In genomic region chr4:124692416-124692861, GRCm38 (mm10) we compare ENCODE assay signal across 8 mouse cellular contexts. TPM values are rescaled to one million over a fixed set of nuclear protein-coding genes. Genes with fewer than 3 reads are reported as not detected.
A peak's percentile ranks its signal among the peaks of the same experiment; 100 is the strongest.
DNase-seq lines count a peak whose midpoint lies in the region; ATAC-seq and TF ChIP-seq lines count a peak whose summit lies in the region.

No protein-coding gene starts in this region.

- ATAC-seq in kidney, embryonic 15.5 days (replicated peaks; ENCODE audit: low FRiP score), result no peak
- ATAC-seq in limb, embryonic 14.5 days (ENCODE audit: low FRiP score, low read depth), result no peak
- ATAC-seq in neural tube, embryonic 13.5 days (ENCODE audit: low read depth), result no peak
- ATAC-seq in inflammation-experienced regulatory T-cells, adult 6 months, result no peak

- no peaks in the 10 kb centered on the region for H3K9me3 ChIP-seq in kidney, embryonic 15.5 days (replicated peaks)
- no peaks in the 10 kb centered on the region for H3K9me3 ChIP-seq in limb, embryonic 14.5 days (ENCODE audit: control insufficient read depth, low read length)
- H3K9me3 ChIP-seq in neural tube, embryonic 13.5 days, result no peaks in the 10 kb centered on the region

- H3K4me1 ChIP-seq in kidney, embryonic 15.5 days, result peaks cover 38% of the 10 kb centered on the region
- H3K4me1 ChIP-seq in embryonic fibroblast, embryonic 13.5 days (ENCODE audit: control insufficient read depth, insufficient read depth, low read length), result peaks cover 7% of the 10 kb centered on the region; the same call in 1 of the 2 replicates
- peaks cover 10% of the 10 kb centered on the region; the same call in 1 of the 2 replicates for H3K4me1 ChIP-seq in limb, embryonic 14.5 days (ENCODE audit: control insufficient read depth, insufficient read depth, low read length)
- peaks cover 28% of the 10 kb centered on the region for H3K4me1 ChIP-seq in neural tube, embryonic 13.5 days (replicated peaks)

- no peak overlapping the region for H3K27ac ChIP-seq in kidney, embryonic 15.5 days
- H3K27ac ChIP-seq in embryonic fibroblast, embryonic 13.5 days (ENCODE audit: insufficient read depth, low read length), result peak overlapping the region; percentile 21
- H3K27ac ChIP-seq in limb, embryonic 14.5 days (replicated peaks; ENCODE audit: low read depth, low read length), result no peak overlapping the region
- no peak overlapping the region for H3K27ac ChIP-seq in neural tube, embryonic 13.5 days (replicated peaks)

- TF ChIP-seq CTCF in embryonic fibroblast, embryonic 13.5 days (IDR thresholded peaks at IDR 0.05; ENCODE audit: borderline replicate concordance, insufficient read depth, low read length), result no peak

- H3K9ac ChIP-seq in kidney, embryonic 15.5 days, result peak overlapping the region; percentile 91
- H3K9ac ChIP-seq in limb, embryonic 14.5 days (ENCODE audit: low read depth, low read length, severe bottlenecking), result peak overlapping the region; percentile 77; the same call in 1 of the 2 replicates
- H3K9ac ChIP-seq in neural tube, embryonic 13.5 days, result peak overlapping the region; percentile 95

- H3K4me3 ChIP-seq in kidney, embryonic 15.5 days (replicated peaks), result peak overlapping the region; percentile 91
- peak overlapping the region; percentile 97 for H3K4me3 ChIP-seq in embryonic fibroblast, embryonic 13.5 days (ENCODE audit: insufficient read depth, low read length)
- H3K4me3 ChIP-seq in limb, embryonic 14.5 days (replicated peaks; ENCODE audit: low read length), result peak overlapping the region; percentile 69
- H3K4me3 ChIP-seq in neural tube, embryonic 13.5 days, result peak overlapping the region; percentile 88

- peaks cover 15% of the 10 kb centered on the region; the same call in 1 of the 2 replicates for H3K36me3 ChIP-seq in kidney, embryonic 15.5 days
- peaks cover 11% of the 10 kb centered on the region; the same call in 1 of the 2 replicates for H3K36me3 ChIP-seq in limb, embryonic 14.5 days (ENCODE audit: control insufficient read depth, insufficient read depth, low read length)
- 0 out of 2 replicates have a peak, but pooled peaks cover under 1% of the 10 kb centered on the region for H3K36me3 ChIP-seq in neural tube, embryonic 13.5 days

- DNase-seq in kidney, postnatal 36 days, result no peak
- DNase-seq in limb, embryonic 14.5 days (ENCODE audit: low spot score), result no peak
- DNase-seq in left cerebral cortex, adult 11 months (ENCODE audit: low spot score), result no peak
- no peak for DNase-seq in ovary, postnatal 10 days (ENCODE audit: low spot score)

- TF ChIP-seq POLR2A in embryonic fibroblast, embryonic 13.5 days (IDR thresholded peaks at IDR 0.05; ENCODE audit: low read depth, low read length), result no peak
- TF ChIP-seq POLR2A in limb, embryonic 14.5 days (IDR thresholded peaks at IDR 0.05; ENCODE audit: borderline replicate concordance, extremely low read depth, insufficient read depth, insufficient read length), result no peak

- 0 out of 2 replicates have a peak, but pooled peaks cover 6% of the 10 kb centered on the region for H3K27me3 ChIP-seq in kidney, embryonic 15.5 days
- H3K27me3 ChIP-seq in limb, embryonic 14.5 days (ENCODE audit: control insufficient read depth, insufficient read depth, low read length), result no peaks in the 10 kb centered on the region
- H3K27me3 ChIP-seq in neural tube, embryonic 13.5 days, result peaks cover 21% of the 10 kb centered on the region

- 71% methylated on average over 3 of the region's 3 CpGs for WGBS in kidney, embryonic 15.5 days
- WGBS in limb, embryonic 14.5 days, result 62% methylated on average over 3 of the region's 3 CpGs
- WGBS in neural tube, embryonic 13.5 days, result 82% methylated on average over 3 of the region's 3 CpGs

- H3K4me2 ChIP-seq in kidney, embryonic 15.5 days, result peak overlapping the region; percentile 76
- peak overlapping the region; percentile 61 for H3K4me2 ChIP-seq in limb, embryonic 14.5 days (replicated peaks; ENCODE audit: low read depth, low read length, severe bottlenecking)
- H3K4me2 ChIP-seq in neural tube, embryonic 13.5 days, result peak overlapping the region; percentile 82

RNA-seq across cellular contexts. Expression of gene Utp11, which starts 1.0 kb away (rescaled TPM):
- 78.5 and 81.9 TPM in 2 replicates for polyA plus RNA-seq in kidney, embryonic 15.5 days (2015; fragmentation: Nextera tagmentation; extraction: Ambion mirVana)
- 51.1 and 51.9 TPM in 2 replicates for polyA plus RNA-seq in embryonic fibroblast, embryonic 13.5 days (2011; ENCODE audit: insufficient read length, low read depth, missing spikeins)
- polyA plus RNA-seq in limb, embryonic 14.5 days (2012; rRNA removed), result 29.2 and 52.0 TPM in 2 replicates
- polyA plus RNA-seq in limb, embryonic 14.5 days (2014; fragmentation: Nextera tagmentation; extraction: Ambion mirVana), result 59.4 and 61.1 TPM in 2 replicates
- 49.2 and 54.2 TPM in 2 replicates for polyA plus RNA-seq in neural tube, embryonic 13.5 days (2015; fragmentation: Nextera tagmentation; extraction: Ambion mirVana)
- polyA plus RNA-seq in inflammation-experienced regulatory T-cells, adult 6 months (2017; shearing (Covaris generic)), result 10 to 100 TPM; 84.4 to 92.4 (median 85.0) TPM

RNA-seq across cellular contexts. Expression of gene Fhl3, which starts 8.1 kb away (rescaled TPM):
- 8.4 and 12.4 TPM in 2 replicates for polyA plus RNA-seq in kidney, embryonic 15.5 days (2015; fragmentation: Nextera tagmentation; extraction: Ambion mirVana)
- 135 and 148 TPM in 2 replicates for polyA plus RNA-seq in embryonic fibroblast, embryonic 13.5 days (2011; ENCODE audit: insufficient read length, low read depth, missing spikeins)
- polyA plus RNA-seq in limb, embryonic 14.5 days (2012; rRNA removed), result 30.6 and 43.7 TPM in 2 replicates
- 18.1 and 20.4 TPM in 2 replicates for polyA plus RNA-seq in limb, embryonic 14.5 days (2014; fragmentation: Nextera tagmentation; extraction: Ambion mirVana)
- polyA plus RNA-seq in neural tube, embryonic 13.5 days (2015; fragmentation: Nextera tagmentation; extraction: Ambion mirVana), result 2.6 and 2.9 TPM in 2 replicates
- polyA plus RNA-seq in inflammation-experienced regulatory T-cells, adult 6 months (2017; shearing (Covaris generic)), result 10 to 100 TPM in 2 of 3 experiments, 1 to 10 TPM in 1; 8.2 to 15.6 (median 13.5) TPM

RNA-seq across cellular contexts. Expression of gene Sf3a3, which starts 22.1 kb away (rescaled TPM):
- polyA plus RNA-seq in kidney, embryonic 15.5 days (2015; fragmentation: Nextera tagmentation; extraction: Ambion mirVana), result 171 and 175 TPM in 2 replicates
- polyA plus RNA-seq in embryonic fibroblast, embryonic 13.5 days (2011; ENCODE audit: insufficient read length, low read depth, missing spikeins), result 64.6 and 70.7 TPM in 2 replicates
- 48.9 and 78.6 TPM in 2 replicates for polyA plus RNA-seq in limb, embryonic 14.5 days (2012; rRNA removed)
- polyA plus RNA-seq in limb, embryonic 14.5 days (2014; fragmentation: Nextera tagmentation; extraction: Ambion mirVana), result 122 and 128 TPM in 2 replicates
- polyA plus RNA-seq in neural tube, embryonic 13.5 days (2015; fragmentation: Nextera tagmentation; extraction: Ambion mirVana), result 101 and 115 TPM in 2 replicates
- 100 to 1,000 TPM; 106 to 117 (median 115) TPM for polyA plus RNA-seq in inflammation-experienced regulatory T-cells, adult 6 months (2017; shearing (Covaris generic))

RNA-seq across cellular contexts. Expression of gene Pou3f1, which starts 35.8 kb away (rescaled TPM):
- 0.62 and 0.69 TPM in 2 replicates for polyA plus RNA-seq in kidney, embryonic 15.5 days (2015; fragmentation: Nextera tagmentation; extraction: Ambion mirVana)
- polyA plus RNA-seq in embryonic fibroblast, embryonic 13.5 days (2011; ENCODE audit: insufficient read length, low read depth, missing spikeins), result not detected in 2 replicates
- 1.2 and 1.7 TPM in 2 replicates for polyA plus RNA-seq in limb, embryonic 14.5 days (2012; rRNA removed)
- 0.97 and 1.2 TPM in 2 replicates for polyA plus RNA-seq in limb, embryonic 14.5 days (2014; fragmentation: Nextera tagmentation; extraction: Ambion mirVana)
- polyA plus RNA-seq in neural tube, embryonic 13.5 days (2015; fragmentation: Nextera tagmentation; extraction: Ambion mirVana), result 8.0 and 8.7 TPM in 2 replicates
- not detected for polyA plus RNA-seq in inflammation-experienced regulatory T-cells, adult 6 months (2017; shearing (Covaris generic))

RNA-seq across cellular contexts. Expression of gene Inpp5b, which starts 49.2 kb away (rescaled TPM):
- 29.6 and 33.7 TPM in 2 replicates for polyA plus RNA-seq in kidney, embryonic 15.5 days (2015; fragmentation: Nextera tagmentation; extraction: Ambion mirVana)
- 33.5 and 48.3 TPM in 2 replicates for polyA plus RNA-seq in embryonic fibroblast, embryonic 13.5 days (2011; ENCODE audit: insufficient read length, low read depth, missing spikeins)
- 44.3 and 47.9 TPM in 2 replicates for polyA plus RNA-seq in limb, embryonic 14.5 days (2012; rRNA removed)
- polyA plus RNA-seq in limb, embryonic 14.5 days (2014; fragmentation: Nextera tagmentation; extraction: Ambion mirVana), result 26.2 and 28.3 TPM in 2 replicates
- polyA plus RNA-seq in neural tube, embryonic 13.5 days (2015; fragmentation: Nextera tagmentation; extraction: Ambion mirVana), result 23.6 and 29.1 TPM in 2 replicates
- polyA plus RNA-seq in inflammation-experienced regulatory T-cells, adult 6 months (2017; shearing (Covaris generic)), result 100 to 1,000 TPM in 2 of 3 experiments, 10 to 100 TPM in 1; 93.6 to 120 (median 110) TPM
